Mouse (Mus musculus) hindbrain, embryonic 15.5 days (tissue): Measurements from ENCODE around the gene Emsy. TPM values are rescaled to one million over a fixed set of nuclear protein-coding genes. Genes with fewer than 3 reads are reported as not detected.

Source experiments
- ATAC-seq: fragments of 200-750 bp; cut with Nextera tagmentation; 2 replicates; pipeline ENCODE4 v1.8.0; 2017; ENCODE audit warnings: low read depth, moderate number of reproducible peaks, moderate TSS enrichment; ENCODE audit not compliant: low FRiP score
- H3K27ac ChIP-seq: fragments of 300-500 bp; sonication (generic); replicated peaks from 2 replicates; pipeline ENCODE4 v1.5.1; 2015; ENCODE audit warnings: mild to moderate bottlenecking, inconsistent platforms
- H3K27me3 ChIP-seq: fragments of 300-500 bp; sonication (generic); 2 replicates; pipeline ENCODE4 v1.6.1; 2015; ENCODE audit warnings: control low read depth, inconsistent platforms
- H3K36me3 ChIP-seq: fragments of 300-500 bp; sonication (generic); 2 replicates; pipeline ENCODE4 v1.6.1; 2015; ENCODE audit warnings: control low read depth, inconsistent platforms
- H3K4me1 ChIP-seq: fragments of 300-500 bp; sonication (generic); replicated peaks from 2 replicates; pipeline ENCODE4 v1.6.1; 2015; ENCODE audit warnings: control low read depth, inconsistent platforms
- H3K4me2 ChIP-seq: fragments of 300-500 bp; sonication (generic); 2 replicates; pipeline ENCODE4 v1.6.1; 2015; ENCODE audit warnings: moderate library complexity, mild to moderate bottlenecking, inconsistent platforms
- H3K4me3 ChIP-seq: fragments of 300-500 bp; sonication (generic); 2 replicates; pipeline ENCODE4 v1.5.1; 2015; ENCODE audit warnings: mild to moderate bottlenecking, inconsistent platforms
- H3K9ac ChIP-seq: fragments of 300-500 bp; sonication (generic); 2 replicates; pipeline ENCODE4 v1.6.1; 2015; ENCODE audit warnings: inconsistent platforms
- H3K9me3 ChIP-seq: fragments of 300-500 bp; sonication (generic); 2 replicates; pipeline ENCODE4 v1.6.1; 2016; ENCODE audit warnings: control low read depth, inconsistent platforms
- WGBS: fragments of 180-500 bp; shearing (Covaris S2); methylation state at CpG from one replicate; pipeline ENCODE4 v1.1.7; 2015; 5-methylcytosine and 5-hydroxymethylcytosine counted together
- polyA plus RNA-seq: library from polyadenylated mRNA; unstranded; fragments of >200 nt; fragmentation: Nextera tagmentation; extraction: Ambion mirVana; gene quantifications from 2 replicates; pipeline ENCODE4 v1.2.1, GENCODE M21; 2015

The Emsy gene
- polyA plus RNA-seq, 1 experiment from 2014 or later: 33.4 TPM

- Histone ChIP-seq H3K36me3 (peaks cover 26% of the 10 kb centered on the region), H3K9me3 (no peaks in the 10 kb centered on the region), H3K9ac (no peak overlapping the region), H3K27ac (no peak overlapping the region), H3K4me2 (no peak overlapping the region), H3K27me3 (no peaks in the 10 kb centered on the region), H3K4me1 (no peaks in the 10 kb centered on the region), H3K4me3 (no peak overlapping the region)
- ATAC-seq: no peak
- WGBS: 76% methylated on average over 8 of the region's 8 CpGs
These were observed 59.2 kb downstream of the Emsy start for GRCm38 (mm10) chr7:98597402-98597801.

- no peaks in the 10 kb centered on the region for H3K27me3 ChIP-seq
- H3K9me3 ChIP-seq: no peaks in the 10 kb centered on the region
- H3K27ac ChIP-seq: no peak overlapping the region
- H3K36me3 ChIP-seq: peaks cover 32% of the 10 kb centered on the region
- WGBS: 98% methylated on average over 4 of the region's 4 CpGs
- no peak overlapping the region for H3K4me3 ChIP-seq
- no peaks in the 10 kb centered on the region for H3K4me1 ChIP-seq
- no peak overlapping the region for H3K4me2 ChIP-seq
- ATAC-seq: no peak
- no peak overlapping the region for H3K9ac ChIP-seq
These were observed 61.9 kb downstream of the Emsy start for GRCm38 (mm10) chr7:98594731-98595130.

GRCm38 (mm10) chr7:98593276-98593675, 63.3 kb downstream of the Emsy start:
- ATAC-seq: no peak
- Histone ChIP-seq H3K4me2 (no peak overlapping the region), H3K9ac (no peak overlapping the region), H3K27me3 (no peaks in the 10 kb centered on the region), H3K9me3 (no peaks in the 10 kb centered on the region), H3K4me3 (no peak overlapping the region), H3K27ac (no peak overlapping the region), H3K4me1 (no peaks in the 10 kb centered on the region), H3K36me3 (peaks cover 42% of the 10 kb centered on the region)
- 75% methylated on average over 6 of the region's 6 CpGs for WGBS

- Histone ChIP-seq H3K4me1 (no peaks in the 10 kb centered on the region), H3K4me2 (no peak overlapping the region), H3K27ac (no peak overlapping the region), H3K4me3 (no peak overlapping the region), H3K27me3 (no peaks in the 10 kb centered on the region), H3K9ac (no peak overlapping the region), H3K36me3 (peaks cover 30% of the 10 kb centered on the region), H3K9me3 (no peaks in the 10 kb centered on the region)
- WGBS: 78% methylated on average over 3 of the region's 3 CpGs
- no peak for ATAC-seq
These were observed 67.6 kb downstream of the Emsy start for GRCm38 (mm10) chr7:98589028-98589427.

- no peak overlapping the region for H3K27ac ChIP-seq
- ATAC-seq: no peak
- peaks cover 18% of the 10 kb centered on the region for H3K36me3 ChIP-seq
- no peak overlapping the region for H3K4me2 ChIP-seq
- WGBS: 87% methylated on average over 3 of the region's 3 CpGs
- H3K9ac ChIP-seq: no peak overlapping the region
- no peak overlapping the region for H3K4me3 ChIP-seq
- no peaks in the 10 kb centered on the region for H3K4me1 ChIP-seq
- H3K9me3 ChIP-seq: no peaks in the 10 kb centered on the region
- H3K27me3 ChIP-seq: no peaks in the 10 kb centered on the region
These were observed 70.3 kb downstream of the Emsy start for GRCm38 (mm10) chr7:98586313-98586712.

- H3K27ac ChIP-seq: no peak overlapping the region
- no peaks in the 10 kb centered on the region for H3K27me3 ChIP-seq
- 75% methylated on average over 3 of the region's 3 CpGs for WGBS
- H3K9ac ChIP-seq: no peak overlapping the region
- no peaks in the 10 kb centered on the region for H3K9me3 ChIP-seq
- ATAC-seq: no peak
- H3K4me3 ChIP-seq: no peak overlapping the region
- H3K4me2 ChIP-seq: no peak overlapping the region
- H3K36me3 ChIP-seq: peaks cover 11% of the 10 kb centered on the region
- no peaks in the 10 kb centered on the region for H3K4me1 ChIP-seq
These were observed 72.0 kb downstream of the Emsy start for GRCm38 (mm10) chr7:98584555-98584954.

GRCm38 (mm10) chr7:98581266-98581665, 75.3 kb downstream of the Emsy start:
- Histone ChIP-seq H3K27ac (no peak overlapping the region), H3K4me2 (no peak overlapping the region), H3K9ac (no peak overlapping the region), H3K9me3 (no peaks in the 10 kb centered on the region), H3K36me3 (no peaks in the 10 kb centered on the region), H3K27me3 (no peaks in the 10 kb centered on the region), H3K4me1 (no peaks in the 10 kb centered on the region), H3K4me3 (no peak overlapping the region)
- ATAC-seq: no peak
- WGBS: 75% methylated on average over 4 of the region's 4 CpGs

GRCm38 (mm10) chr7:98580441-98580840, 76.1 kb downstream of the Emsy start:
- no peak overlapping the region for H3K9ac ChIP-seq
- H3K4me1 ChIP-seq: no peaks in the 10 kb centered on the region
- no peak for ATAC-seq
- H3K9me3 ChIP-seq: no peaks in the 10 kb centered on the region
- no peaks in the 10 kb centered on the region for H3K27me3 ChIP-seq
- H3K27ac ChIP-seq: no peak overlapping the region
- H3K4me2 ChIP-seq: no peak overlapping the region
- no peak overlapping the region for H3K4me3 ChIP-seq
- WGBS: 80% methylated on average over 7 of the region's 7 CpGs
- H3K36me3 ChIP-seq: no peaks in the 10 kb centered on the region

GRCm38 (mm10) chr7:98579731-98580130, 76.9 kb downstream of the Emsy start:
- Histone ChIP-seq H3K9me3 (no peaks in the 10 kb centered on the region), H3K4me1 (no peaks in the 10 kb centered on the region), H3K36me3 (no peaks in the 10 kb centered on the region), H3K9ac (no peak overlapping the region), H3K27ac (no peak overlapping the region), H3K4me3 (no peak overlapping the region), H3K4me2 (no peak overlapping the region), H3K27me3 (no peaks in the 10 kb centered on the region)
- ATAC-seq: no peak
- WGBS: 83% methylated on average over 6 of the region's 6 CpGs

- Histone ChIP-seq H3K27ac (no peak overlapping the region), H3K9ac (no peak overlapping the region), H3K27me3 (no peaks in the 10 kb centered on the region), H3K4me2 (no peak overlapping the region), H3K4me1 (peaks cover 11% of the 10 kb centered on the region; the same call in 1 of the 2 replicates), H3K4me3 (no peak overlapping the region), H3K36me3 (no peaks in the 10 kb centered on the region), H3K9me3 (no peaks in the 10 kb centered on the region)
- ATAC-seq: no peak
- 92% methylated on average over 1 of the region's 1 CpGs for WGBS
These were observed 79.1 kb downstream of the Emsy start for GRCm38 (mm10) chr7:98577461-98577860.

- Histone ChIP-seq H3K9ac (no peak overlapping the region), H3K9me3 (no peaks in the 10 kb centered on the region), H3K27me3 (no peaks in the 10 kb centered on the region), H3K36me3 (no peaks in the 10 kb centered on the region), H3K27ac (no peak overlapping the region), H3K4me1 (peaks cover 11% of the 10 kb centered on the region; the same call in 1 of the 2 replicates), H3K4me2 (no peak overlapping the region), H3K4me3 (no peak overlapping the region)
- WGBS: 98% methylated on average over 3 of the region's 3 CpGs
- no peak for ATAC-seq
These were observed 80.8 kb downstream of the Emsy start for GRCm38 (mm10) chr7:98575651-98576239.

GRCm38 (mm10) chr7:98574771-98575191, 81.8 kb downstream of the Emsy start:
- WGBS: 85% methylated on average over 2 of the region's 2 CpGs
- Histone ChIP-seq H3K9ac (no peak overlapping the region), H3K27ac (no peak overlapping the region), H3K36me3 (no peaks in the 10 kb centered on the region), H3K4me3 (no peak overlapping the region), H3K4me1 (peaks cover 11% of the 10 kb centered on the region; the same call in 1 of the 2 replicates), H3K27me3 (no peaks in the 10 kb centered on the region), H3K9me3 (no peaks in the 10 kb centered on the region), H3K4me2 (no peak overlapping the region)
- ATAC-seq: no peak

- Histone ChIP-seq H3K4me3 (no peak overlapping the region), H3K9me3 (no peaks in the 10 kb centered on the region), H3K4me1 (peaks cover 11% of the 10 kb centered on the region; the same call in 1 of the 2 replicates), H3K4me2 (no peak overlapping the region), H3K36me3 (no peaks in the 10 kb centered on the region), H3K9ac (no peak overlapping the region), H3K27ac (no peak overlapping the region), H3K27me3 (no peaks in the 10 kb centered on the region)
- WGBS: 92% methylated on average over 7 of the region's 7 CpGs
- no peak for ATAC-seq
These were observed 82.3 kb downstream of the Emsy start for GRCm38 (mm10) chr7:98574271-98574670.
